Mouse (Mus musculus) macrophage (primary cell): ENCODE measurements around the gene B4gat1. TPM values are rescaled to one million over a fixed set of nuclear protein-coding genes. Genes with fewer than 3 reads are reported as not detected.

Experiments
- H3K27ac ChIP-seq: fragments of 350-480 bp; formaldehyde crosslinking; 2 replicates; pipeline ENCODE4 v1.9.0; 2021
- H3K36me3 ChIP-seq: fragments of 350-480 bp; formaldehyde crosslinking; 2 replicates; pipeline ENCODE4 v1.9.0; 2021; ENCODE audit errors: inconsistent target
- H3K4me3 ChIP-seq: fragments of 350-480 bp; formaldehyde crosslinking; 2 replicates; pipeline ENCODE4 v1.9.0; 2021; ENCODE audit errors: inconsistent target
- H3K79me2 ChIP-seq: fragments of 350-480 bp; formaldehyde crosslinking; 2 replicates; pipeline ENCODE4 v1.9.0; 2021; ENCODE audit errors: inconsistent target
- WGBS: methylation state at CpG from one replicate; pipeline ENCODE4 v1.1.7; 2026; ENCODE audit warnings: inconsistent platforms; ENCODE audit not compliant: missing documents; 5-methylcytosine and 5-hydroxymethylcytosine counted together
- polyA plus RNA-seq: library from polyadenylated mRNA; stranded (reverse); fragments of 250-400 nt; gene quantifications from 3 replicates; pipeline ENCODE4 v1.2.4, GENCODE M21; 2018; ENCODE audit warnings: inconsistent platforms

Gene B4gat1
- polyA plus RNA-seq, 1 experiment from 2014 or later, result 12.6 TPM

DNA sequence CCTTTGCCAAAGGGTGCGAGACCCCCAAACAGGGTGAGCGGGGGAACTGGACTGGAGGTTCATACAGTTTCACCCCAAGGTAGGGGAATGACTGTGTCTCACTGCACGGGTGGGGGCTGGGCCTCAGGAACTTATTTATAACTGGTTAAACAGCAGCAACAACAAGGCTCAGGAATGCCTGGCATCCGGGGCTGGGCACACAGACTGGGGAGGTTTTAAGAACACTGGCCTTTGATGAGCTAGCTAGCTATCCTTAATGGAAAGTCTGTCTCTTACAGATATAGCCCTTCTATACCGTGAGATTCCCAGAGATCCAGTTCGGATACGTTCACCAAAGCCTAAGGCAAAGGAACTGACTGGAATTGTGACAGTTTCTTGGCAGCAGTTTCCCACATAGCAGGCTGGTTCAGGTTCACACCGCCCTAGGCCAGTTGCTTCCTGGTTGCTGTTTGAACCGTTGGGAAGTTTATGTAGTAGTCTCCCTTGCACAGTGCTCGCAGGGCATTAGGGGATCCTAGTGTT is 22.3 kb upstream of the B4gat1 start:
- Histone ChIP-seq H3K27ac (no peak overlapping the region), H3K36me3 (no peaks in the 10 kb centered on the region), H3K79me2 (no peaks in the 10 kb centered on the region), H3K4me3 (no peak overlapping the region)
- WGBS, result 49% methylated on average over 10 of the region's 10 CpGs

DNA sequence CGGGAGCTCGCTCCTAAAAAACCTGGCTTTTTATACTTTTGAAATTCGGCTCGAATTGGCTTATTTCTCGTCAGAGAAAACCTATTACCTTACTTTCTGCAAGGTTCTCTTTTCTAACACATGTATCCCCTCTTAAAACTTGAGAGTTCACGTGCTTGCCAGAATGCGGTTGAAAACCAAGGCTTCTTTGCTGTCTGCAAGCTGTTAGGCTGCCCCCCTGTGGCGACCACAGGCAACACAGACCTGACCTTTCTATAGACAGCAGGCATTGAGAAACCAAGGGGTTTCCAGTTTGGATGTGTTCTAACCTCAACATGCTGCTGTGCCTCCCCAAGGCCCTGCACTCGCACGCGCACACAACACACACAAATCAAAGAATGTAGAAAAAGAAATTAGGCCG is 21.8 kb upstream of the B4gat1 start:
- 23% methylated on average over 11 of the region's 12 CpGs for WGBS
- Histone ChIP-seq H3K36me3 (no peaks in the 10 kb centered on the region), H3K4me3 (no peak overlapping the region), H3K79me2 (no peaks in the 10 kb centered on the region), H3K27ac (no peak overlapping the region)

DNA sequence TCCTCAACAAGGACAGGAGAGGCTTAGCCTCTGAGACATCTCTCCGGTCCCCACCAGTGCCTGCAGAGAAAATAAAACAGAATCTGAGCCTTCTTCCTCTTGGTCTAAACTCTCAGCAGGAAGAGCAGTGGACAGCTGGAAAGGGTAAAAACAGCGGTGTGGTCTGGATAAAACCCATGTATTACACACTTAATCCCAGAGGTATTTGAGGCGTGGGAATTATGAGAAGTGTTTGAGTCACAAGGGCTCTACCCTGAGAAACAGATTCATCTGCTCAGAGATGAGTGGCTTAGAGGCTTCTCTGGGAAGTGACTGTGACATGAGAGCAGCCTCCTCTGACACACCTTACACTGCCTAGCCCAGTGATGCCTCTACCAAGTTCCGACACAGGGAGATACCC is 21.0 kb upstream of the B4gat1 start:
- 91% methylated on average over 4 of the region's 4 CpGs for WGBS
- Histone ChIP-seq H3K36me3 (no peaks in the 10 kb centered on the region), H3K27ac (no peak overlapping the region), H3K4me3 (no peak overlapping the region), H3K79me2 (no peaks in the 10 kb centered on the region)

DNA sequence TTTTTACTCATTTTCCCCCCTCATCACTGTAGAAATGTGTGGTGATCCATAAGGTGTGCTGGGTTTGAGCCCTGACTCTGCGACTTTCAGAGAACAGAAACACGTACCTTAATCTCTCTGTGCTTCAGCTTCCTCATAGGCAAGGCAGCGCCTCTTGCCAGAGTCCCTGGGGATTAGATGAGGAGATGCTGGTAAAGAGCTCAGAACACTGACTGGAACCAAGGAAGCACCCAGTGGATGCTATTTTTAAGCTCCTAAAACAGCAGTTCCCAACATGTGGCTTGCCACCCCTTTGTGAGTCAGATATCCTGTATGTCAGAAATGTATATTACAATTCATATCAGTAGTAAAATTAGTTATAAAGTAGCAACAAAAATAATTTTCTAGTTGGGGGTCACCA is 20.4 kb upstream of the B4gat1 start:
- 100% methylated on average over 3 of the region's 3 CpGs for WGBS
- no peaks in the 10 kb centered on the region for H3K79me2 ChIP-seq
- H3K36me3 ChIP-seq, result no peaks in the 10 kb centered on the region
- H3K27ac ChIP-seq, result 0 out of 2 replicates have a peak overlapping the region, but pooled peaks have one; percentile 8
- no peak overlapping the region for H3K4me3 ChIP-seq

DNA sequence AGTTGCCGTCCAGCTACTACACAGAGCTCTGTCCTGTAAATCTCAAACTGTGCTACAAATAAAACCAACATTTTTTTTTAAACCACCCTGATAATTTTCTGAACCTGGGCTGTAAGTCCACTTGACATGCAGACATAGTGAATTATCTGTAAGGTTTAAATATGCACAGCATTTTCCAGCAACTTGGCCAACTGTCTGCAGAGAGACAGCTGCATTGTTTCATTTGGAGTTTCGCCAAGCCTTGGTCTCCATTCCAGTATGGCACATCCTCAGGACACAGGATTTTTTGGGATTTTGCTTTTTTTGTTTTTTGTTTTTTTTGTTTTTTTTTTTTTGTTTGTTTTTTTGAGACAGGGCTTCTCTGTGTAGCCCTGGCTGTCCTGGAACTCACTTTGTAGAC is 17.2 kb upstream of the B4gat1 start:
- Histone ChIP-seq H3K36me3 (no peaks in the 10 kb centered on the region), H3K79me2 (no peaks in the 10 kb centered on the region), H3K27ac (no peak overlapping the region), H3K4me3 (no peak overlapping the region)
- 96% methylated on average over 2 of the region's 2 CpGs for WGBS

DNA sequence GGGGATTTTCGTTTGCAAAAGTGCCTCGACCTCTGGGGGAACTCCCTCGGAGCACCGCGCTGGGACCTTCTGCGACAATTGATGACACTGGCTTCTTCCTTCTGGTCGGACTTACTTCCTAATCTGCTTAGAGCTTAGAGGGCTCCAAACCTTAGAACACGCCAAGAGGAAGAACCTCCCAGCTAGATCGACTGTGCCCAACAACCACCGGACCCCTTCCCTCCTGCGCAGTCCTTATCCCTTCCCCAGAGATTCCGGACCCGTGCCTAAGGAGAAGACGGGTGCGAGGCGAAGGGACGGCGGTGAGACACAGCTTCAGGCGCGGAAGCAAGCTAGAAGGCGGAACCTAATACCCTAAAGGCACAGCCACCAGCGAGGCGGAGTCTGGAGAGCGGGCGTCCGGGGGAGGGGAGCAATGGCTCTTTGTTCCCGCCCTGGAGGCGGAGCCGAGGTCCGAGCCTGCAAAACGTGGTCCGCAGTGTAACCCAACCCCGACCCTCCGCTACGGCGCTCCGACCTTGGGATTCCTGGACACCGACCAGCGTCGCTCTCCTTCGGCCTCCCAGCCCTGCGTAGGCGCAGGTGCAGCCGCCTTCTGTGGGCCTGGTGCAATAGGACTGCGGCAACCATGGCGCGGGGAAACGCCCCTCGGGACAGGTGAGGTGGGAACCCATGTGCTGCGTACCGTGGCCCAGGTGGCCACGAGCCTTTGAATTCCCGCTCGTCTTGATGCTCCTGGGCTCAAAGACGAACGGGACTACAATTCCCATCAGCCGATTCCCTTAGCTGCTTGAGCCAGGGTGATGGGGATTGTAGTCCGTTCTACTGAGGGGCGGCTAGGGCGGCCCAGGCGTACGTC is 14.8 kb upstream of the B4gat1 start, which contains the start of gene Slc29a2:
Gene Slc29a2 (plus strand): TSS at position 240 of the 859 bp plus-strand sequence.
- Histone ChIP-seq H3K4me3 (peak within 1 kb of the TSS; percentile 64), H3K79me2 (no peaks in the 10 kb centered on the region), H3K36me3 (no peaks in the 10 kb centered on the region), H3K27ac (peak within 1 kb of the TSS; percentile 80)
- under 1% methylated on average over 62 of the region's 62 CpGs for WGBS

DNA sequence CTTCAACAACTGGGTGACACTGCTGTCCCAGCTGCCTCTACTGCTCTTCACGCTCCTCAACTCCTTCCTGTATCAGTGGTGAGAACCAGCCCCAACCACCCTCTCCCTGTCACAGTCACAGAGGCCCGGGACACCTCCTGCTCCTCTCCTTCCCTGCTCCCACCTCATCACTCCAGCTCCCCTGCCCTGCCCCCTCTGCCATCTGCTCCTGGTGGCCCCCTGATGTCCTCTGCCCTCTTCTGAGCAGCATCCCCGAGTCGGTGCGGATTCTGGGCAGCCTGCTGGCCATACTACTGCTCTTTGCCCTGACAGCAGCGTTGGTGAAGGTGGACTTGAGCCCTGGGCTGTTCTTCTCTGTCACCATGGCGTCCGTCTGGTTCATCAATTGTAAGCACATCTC is 12.5 kb upstream of the B4gat1 start:
- H3K27ac ChIP-seq, result no peak overlapping the region
- H3K79me2 ChIP-seq, result no peaks in the 10 kb centered on the region
- H3K36me3 ChIP-seq, result no peaks in the 10 kb centered on the region
- 92% methylated on average over 8 of the region's 8 CpGs for WGBS
- H3K4me3 ChIP-seq, result no peak overlapping the region

DNA sequence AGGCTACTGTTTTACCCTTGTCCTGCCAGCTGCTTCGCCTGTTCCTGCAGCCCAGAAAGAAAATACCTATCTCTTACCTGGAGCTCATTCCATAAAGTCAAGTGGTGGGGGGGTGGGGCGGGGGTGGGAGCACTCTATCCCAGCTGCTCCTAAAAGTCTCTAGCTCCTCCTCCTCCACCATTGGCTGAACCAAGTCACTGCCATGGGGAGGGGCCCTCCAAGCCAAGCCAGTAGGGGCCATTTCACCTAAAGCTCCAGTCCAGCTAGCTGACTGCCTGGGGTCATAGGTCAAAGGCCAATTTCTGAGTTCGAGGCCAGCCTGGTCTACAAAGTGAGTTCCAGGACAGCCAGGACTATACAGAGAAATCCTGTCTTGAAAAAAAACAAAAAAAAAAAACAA is 5.9 kb upstream of the B4gat1 start:
- WGBS, result 82% methylated on average over 3 of the region's 3 CpGs

DNA sequence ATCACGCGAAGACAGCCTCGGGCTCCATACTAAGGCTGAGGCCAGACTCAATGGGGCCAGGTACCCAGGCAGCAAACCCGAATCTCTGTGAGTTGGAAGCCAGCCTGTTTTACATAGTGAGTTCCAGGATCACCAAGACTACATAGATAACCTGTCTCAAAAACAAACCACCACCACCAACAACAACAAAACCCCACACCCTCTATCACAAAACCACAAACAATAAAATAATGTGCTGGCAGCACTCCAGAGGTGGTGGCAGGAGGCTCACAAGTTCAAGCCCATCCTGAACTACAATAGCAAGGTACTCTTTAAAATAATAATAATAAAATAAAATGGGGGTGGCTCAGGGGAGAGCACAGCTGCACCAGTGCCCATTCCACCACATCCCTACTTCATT is 2.0 kb upstream of the B4gat1 start:
- H3K4me3 ChIP-seq, result no peak overlapping the region
- WGBS, result 95% methylated on average over 4 of the region's 4 CpGs
- peaks cover 16% of the 10 kb centered on the region for H3K79me2 ChIP-seq
- no peaks in the 10 kb centered on the region for H3K36me3 ChIP-seq
- no peak overlapping the region for H3K27ac ChIP-seq

More for the DNA sequence above, 5.9 kb upstream of the B4gat1 start:
- Histone ChIP-seq H3K36me3 (no peaks in the 10 kb centered on the region), H3K79me2 (no peaks in the 10 kb centered on the region), H3K4me3 (no peak overlapping the region), H3K27ac (no peak overlapping the region)

DNA sequence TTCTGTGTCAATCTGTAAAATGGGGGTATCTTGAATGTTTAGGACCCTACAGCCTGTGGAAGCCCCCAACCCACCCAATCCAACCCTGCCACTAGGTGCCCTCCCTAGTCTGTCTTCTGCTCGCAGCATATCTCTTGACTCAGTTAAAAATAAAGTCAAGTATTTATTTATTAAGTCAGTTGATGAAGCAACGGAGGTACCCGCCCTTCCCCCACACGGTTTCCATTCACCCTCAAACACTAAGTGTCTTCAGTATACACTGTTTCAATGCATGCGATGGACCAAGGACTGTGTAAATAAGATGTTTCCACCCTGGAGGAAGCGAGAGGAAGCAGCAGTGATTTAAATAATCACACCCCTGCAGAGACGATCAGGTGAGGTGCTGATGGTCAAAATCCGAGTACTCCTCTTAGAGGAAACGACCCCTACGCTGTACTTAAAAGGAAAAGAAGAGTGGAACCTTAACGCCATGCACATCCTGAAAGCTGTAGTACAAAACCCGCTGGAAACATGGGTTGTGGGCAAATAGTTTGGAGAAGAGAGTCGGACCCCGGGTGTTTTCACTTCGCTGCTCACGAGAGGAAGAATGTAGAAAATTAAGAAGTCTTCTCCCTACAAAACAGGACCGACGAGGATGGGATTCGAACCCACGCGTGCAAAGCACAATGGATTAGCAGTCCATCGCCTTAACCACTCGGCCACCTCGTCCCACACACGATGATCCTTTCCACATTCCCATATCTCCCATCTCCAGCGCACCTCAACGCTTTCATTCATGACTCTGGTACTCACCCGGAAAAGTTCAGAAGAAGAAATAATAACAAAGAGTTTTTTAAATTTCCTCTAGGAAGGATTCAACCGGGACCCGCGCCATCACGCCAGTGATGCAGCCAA is 701 bp upstream of the B4gat1 start:
- peaks cover 30% of the 10 kb centered on the region for H3K79me2 ChIP-seq
- WGBS, result 13% methylated on average over 32 of the region's 32 CpGs
- peak overlapping the region; percentile 92 for H3K4me3 ChIP-seq
- no peaks in the 10 kb centered on the region for H3K36me3 ChIP-seq
- no peak overlapping the region for H3K27ac ChIP-seq

DNA sequence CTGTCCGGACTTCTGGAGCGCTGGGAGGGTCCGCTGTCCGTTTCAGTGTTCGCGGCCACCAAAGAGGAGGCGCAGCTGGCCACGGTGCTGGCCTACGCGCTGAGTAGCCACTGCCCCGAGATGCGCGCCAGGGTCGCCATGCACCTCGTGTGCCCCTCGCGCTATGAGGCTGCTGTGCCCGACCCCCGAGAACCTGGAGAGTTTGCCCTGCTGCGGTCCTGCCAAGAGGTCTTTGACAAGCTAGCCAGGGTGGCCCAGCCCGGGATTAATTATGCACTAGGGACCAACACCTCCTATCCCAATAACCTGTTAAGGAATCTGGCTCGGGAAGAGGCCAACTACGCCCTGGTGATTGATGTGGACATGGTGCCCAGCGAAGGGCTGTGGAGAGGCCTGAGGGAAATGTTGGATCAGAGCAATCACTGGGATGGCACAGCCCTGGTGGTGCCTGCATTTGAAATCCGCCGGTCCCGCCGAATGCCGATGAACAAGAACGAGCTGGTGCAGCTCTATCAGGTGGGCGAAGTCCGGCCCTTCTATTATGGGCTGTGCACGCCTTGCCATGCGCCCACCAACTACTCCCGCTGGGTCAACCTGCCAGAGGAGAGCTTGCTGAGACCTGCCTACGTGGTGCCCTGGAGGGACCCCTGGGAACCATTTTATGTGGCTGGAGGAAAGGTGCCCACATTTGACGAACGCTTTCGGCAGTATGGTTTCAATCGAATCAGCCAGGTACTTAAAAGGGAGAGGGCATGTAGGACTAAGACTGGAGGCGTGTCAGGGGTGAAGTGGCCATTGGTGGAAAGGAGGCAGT is 882 bp downstream of the B4gat1 start:
- Histone ChIP-seq H3K4me3 (peak overlapping the region; percentile 92), H3K79me2 (peaks cover 46% of the 10 kb centered on the region), H3K36me3 (no peaks in the 10 kb centered on the region), H3K27ac (no peak overlapping the region)
- WGBS, result 25% methylated on average over 40 of the region's 41 CpGs

DNA sequence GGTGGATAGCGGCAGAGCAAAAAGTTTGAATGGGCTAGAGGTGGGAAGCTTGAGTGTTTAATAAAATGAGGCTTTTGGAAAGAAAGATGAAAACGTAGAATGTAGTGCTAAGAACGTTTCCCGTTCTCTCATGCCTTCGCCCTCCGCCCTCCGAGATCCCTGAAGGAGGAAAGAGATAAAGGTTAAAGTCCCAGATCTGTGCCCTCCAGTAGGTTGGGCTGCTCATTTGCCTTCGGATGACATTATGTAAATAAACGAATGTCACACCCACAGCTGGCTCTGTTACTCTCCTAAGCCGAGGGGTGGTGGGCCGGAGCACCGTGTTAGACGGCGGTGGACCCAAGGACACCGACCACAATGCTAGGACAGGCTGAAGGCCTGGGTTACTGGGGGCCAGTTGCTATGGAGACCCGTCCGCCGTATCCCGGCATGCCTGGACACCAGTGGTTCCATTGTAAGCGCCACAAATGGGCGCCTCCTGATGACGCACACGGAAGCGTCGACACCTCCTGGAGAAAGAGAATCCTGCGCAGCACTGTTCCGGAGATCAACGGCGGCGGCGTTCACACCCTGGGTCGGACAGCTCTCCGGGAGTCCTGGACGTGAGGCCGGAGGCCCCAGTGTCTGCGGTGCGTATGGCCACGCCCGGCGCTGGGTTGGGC is 2.4 kb downstream of the B4gat1 start, which contains the start of gene Brms1:
Gene Brms1 (plus strand): TSS at position 493 of the 662 bp plus-strand sequence.
- Histone ChIP-seq H3K27ac (peak within 1 kb of the TSS; percentile 51), H3K4me3 (peak within 1 kb of the TSS; percentile 92), H3K79me2 (peaks cover 57% of the 10 kb centered on the region), H3K36me3 (peaks cover 7% of the 10 kb centered on the region; the same call in 1 of the 2 replicates)
- WGBS, result 5% methylated on average over 40 of the region's 40 CpGs

DNA sequence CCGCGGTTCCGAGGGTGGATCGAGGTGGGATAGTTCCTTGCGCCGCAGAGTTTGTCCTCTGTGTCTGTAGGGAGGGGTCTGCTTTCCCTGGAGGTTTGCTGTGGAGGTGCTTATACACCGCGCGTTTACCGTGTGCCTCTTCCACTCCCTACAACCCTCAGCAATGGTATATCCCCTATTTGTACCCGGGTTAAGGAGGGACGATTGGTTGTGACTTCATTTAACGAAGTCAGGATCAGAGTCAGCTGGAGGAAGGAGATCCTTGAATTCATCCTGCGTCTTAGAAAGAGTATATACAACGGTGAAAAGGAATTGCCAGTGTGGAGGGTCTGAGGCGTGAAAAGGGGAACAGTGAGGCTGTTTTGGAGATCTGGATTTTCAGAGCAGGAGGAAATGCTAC is 3.0 kb downstream of the B4gat1 start:
- Histone ChIP-seq H3K4me3 (peak overlapping the region; percentile 92), H3K27ac (peak overlapping the region; percentile 51), H3K79me2 (peaks cover 57% of the 10 kb centered on the region), H3K36me3 (peaks cover 12% of the 10 kb centered on the region)
- 0% methylated on average over 16 of the region's 16 CpGs for WGBS
